Mouse (Mus musculus) CH12.LX (cell line): ENCODE results near the gene Srsf9. TPM values are rescaled to one million over a fixed set of nuclear protein-coding genes. Genes with fewer than 3 reads are reported as not detected.

Experiments
- DNase-seq: peaks from one replicate; pipeline ENCODE4 v3.0.0-alpha.2; 2013; ENCODE audit errors: extremely low read depth
- H3K27ac ChIP-seq: 2 replicates; pipeline ENCODE4 v1.5.1; 2012; ENCODE audit warnings: low read depth, mild to moderate bottlenecking, control low read depth, moderate library complexity; ENCODE audit not compliant: insufficient read depth
- H3K27me3 ChIP-seq: replicated peaks from 2 replicates; pipeline ENCODE3; 2012; ENCODE audit warnings: inconsistent platforms
- H3K36me3 ChIP-seq, 2 experiments: replicated peaks in 1 of 2; 2 replicates each; pipeline versions ENCODE3 to v1.6.1; 2012; ENCODE audit warnings: inconsistent platforms in 1 of 2, low read length in 1 of 2, mild to moderate bottlenecking in 1 of 2, mixed read lengths in 1 of 2, moderate library complexity in 1 of 2; ENCODE audit not compliant: control insufficient read depth in 1 of 2, insufficient read depth in 1 of 2
- H3K4me1 ChIP-seq, 2 experiments: 2 replicates each; pipeline ENCODE4 v1.6.1; 2012; ENCODE audit warnings: inconsistent platforms in 1 of 2, moderate library complexity in 1 of 2; ENCODE audit not compliant: insufficient read depth in 2 of 2, control insufficient read depth in 1 of 2
- H3K4me2 ChIP-seq: 2 replicates; pipeline ENCODE4 v1.6.1; 2012; ENCODE audit warnings: low read depth, mild to moderate bottlenecking, control low read depth; ENCODE audit not compliant: poor library complexity, insufficient read depth, severe bottlenecking
- H3K4me3 ChIP-seq, 3 experiments: fragments of 150-350 bp in 1 of 3; sonication (generic) in 1 of 3; replicated peaks in 1 of 3; 2 replicates each; pipeline versions ENCODE3 to v1.5.1; 2011 to 2012; ENCODE audit warnings: low read depth in 2 of 3, low read length in 2 of 3, mild to moderate bottlenecking in 2 of 3, moderate library complexity in 2 of 3, control low read depth in 1 of 3, improper control_type of control experiment in 1 of 3, inconsistent platforms in 1 of 3, mixed read lengths in 1 of 3; ENCODE audit not compliant: poor library complexity in 1 of 3
- H3K79me2 ChIP-seq: replicated peaks from 2 replicates; pipeline ENCODE4 v1.6.1; 2012; ENCODE audit warnings: mild to moderate bottlenecking, moderate library complexity; ENCODE audit not compliant: control insufficient read depth, poor library complexity, insufficient read depth, severe bottlenecking; ENCODE audit errors: extremely low read depth
- H3K9ac ChIP-seq: 2 replicates; pipeline ENCODE4 v1.6.1; 2012; ENCODE audit warnings: low read depth, mild to moderate bottlenecking, control low read depth, moderate library complexity; ENCODE audit not compliant: insufficient read depth
- H3K9me3 ChIP-seq: replicated peaks from 2 replicates; pipeline ENCODE3; 2012; ENCODE audit warnings: low read length, inconsistent platforms, mixed read lengths
- BHLHE40 ChIP-seq: IDR thresholded peaks from 2 replicates; pipeline ENCODE4 v1.6.1; 2011; ENCODE audit warnings: mild to moderate bottlenecking, low read depth, low read length, improper control_type of control experiment
- CHD1 ChIP-seq: IDR thresholded peaks from 2 replicates; pipeline ENCODE4 v1.6.1; 2012; ENCODE audit warnings: low read depth, low read length, improper control_type of control experiment, inconsistent platforms
- CHD2 ChIP-seq: IDR thresholded peaks from 2 replicates; pipeline ENCODE4 v1.6.1; 2011; ENCODE audit warnings: low read length, improper control_type of control experiment
- CTCF ChIP-seq, 2 experiments: IDR thresholded peaks in 1 of 2; conservative IDR thresholded peaks in 1 of 2; 2 replicates each; pipeline ENCODE4 v1.5.1; 2011 to 2012; ENCODE audit warnings: low read depth in 2 of 2, low read length in 2 of 2, improper control_type of control experiment in 1 of 2, inconsistent platforms in 1 of 2, mild to moderate bottlenecking in 1 of 2, moderate library complexity in 1 of 2
- E2F4 ChIP-seq: IDR thresholded peaks from 2 replicates; pipeline ENCODE4 v1.6.1; 2011; ENCODE audit warnings: low read depth, low read length, improper control_type of control experiment; ENCODE audit not compliant: insufficient replicate concordance
- ELF1 ChIP-seq: IDR thresholded peaks from 2 replicates; pipeline ENCODE4 v1.6.1; 2014; ENCODE audit warnings: low read depth, mild to moderate bottlenecking, inconsistent platforms, low read length, improper control_type of control experiment
- EP300 ChIP-seq: IDR thresholded peaks from 2 replicates; pipeline ENCODE4 v1.6.1; 2011; ENCODE audit warnings: low read length, improper control_type of control experiment
- ETS1 ChIP-seq: conservative IDR thresholded peaks from 2 replicates; pipeline ENCODE4 v1.6.1; 2012; ENCODE audit warnings: low read depth, mild to moderate bottlenecking, inconsistent platforms, low read length, improper control_type of control experiment, moderate library complexity
- GABPA ChIP-seq: IDR thresholded peaks from 2 replicates; pipeline ENCODE4 v1.6.1; 2012; ENCODE audit warnings: low read depth, low read length, improper control_type of control experiment, inconsistent platforms; ENCODE audit not compliant: insufficient replicate concordance
- HCFC1 ChIP-seq: IDR thresholded peaks from 2 replicates; pipeline ENCODE4 v1.6.1; 2012; ENCODE audit warnings: low read depth, mild to moderate bottlenecking, inconsistent platforms, low read length, improper control_type of control experiment
- IRF4 ChIP-seq: IDR thresholded peaks from 2 replicates; pipeline ENCODE4 v1.6.1; 2014; ENCODE audit warnings: low read depth, mild to moderate bottlenecking, inconsistent platforms, low read length, improper control_type of control experiment
- JUN ChIP-seq: IDR thresholded peaks from 2 replicates; pipeline ENCODE4 v1.6.1; 2011; ENCODE audit warnings: low read depth, mild to moderate bottlenecking, low read length, improper control_type of control experiment, moderate library complexity; ENCODE audit not compliant: insufficient read depth
- JUND ChIP-seq: conservative IDR thresholded peaks from 2 replicates; pipeline ENCODE4 v1.6.1; 2011; ENCODE audit warnings: low read depth, low read length, improper control_type of control experiment
- KAT2A ChIP-seq: IDR thresholded peaks from 2 replicates; pipeline ENCODE4 v1.6.1; 2012; ENCODE audit warnings: low read length, improper control_type of control experiment, inconsistent platforms; ENCODE audit not compliant: insufficient replicate concordance
- MAFK ChIP-seq: IDR thresholded peaks from 2 replicates; pipeline ENCODE4 v1.6.1; 2011; ENCODE audit warnings: low read length, improper control_type of control experiment; ENCODE audit not compliant: insufficient replicate concordance
- MAX ChIP-seq: IDR thresholded peaks from 2 replicates; pipeline ENCODE4 v1.6.1; 2011; ENCODE audit warnings: low read length, improper control_type of control experiment
- MAZ ChIP-seq: IDR thresholded peaks from 2 replicates; pipeline ENCODE4 v1.6.1; 2012; ENCODE audit warnings: low read depth, mild to moderate bottlenecking, inconsistent platforms, low read length, improper control_type of control experiment, moderate library complexity
- MEF2A ChIP-seq: IDR thresholded peaks from 2 replicates; pipeline ENCODE4 v1.6.1; 2014; ENCODE audit warnings: low read depth, mild to moderate bottlenecking, inconsistent platforms, low read length, improper control_type of control experiment, borderline replicate concordance
- MXI1 ChIP-seq: IDR thresholded peaks from 2 replicates; pipeline ENCODE4 v1.6.1; 2011; ENCODE audit warnings: mild to moderate bottlenecking, low read depth, low read length, improper control_type of control experiment
- MYC ChIP-seq: IDR thresholded peaks from 2 replicates; pipeline ENCODE4 v1.6.1; 2011; ENCODE audit warnings: low read depth, mild to moderate bottlenecking, improper control_type of control experiment, low read length
- NELFE ChIP-seq: IDR thresholded peaks from 2 replicates; pipeline ENCODE4 v1.6.1; 2011; ENCODE audit warnings: low read depth, low read length, improper control_type of control experiment
- NRF1 ChIP-seq: IDR thresholded peaks from 2 replicates; pipeline ENCODE4 v1.6.1; 2014; ENCODE audit warnings: low read depth, mild to moderate bottlenecking, inconsistent platforms, low read length, improper control_type of control experiment, moderate library complexity
- PAX5 ChIP-seq: IDR thresholded peaks from 2 replicates; pipeline ENCODE4 v1.6.1; 2012; ENCODE audit warnings: low read length, inconsistent platforms, mixed read lengths
- POLR2A ChIP-seq: IDR thresholded peaks from 2 replicates; pipeline ENCODE4 v1.6.1; 2011; ENCODE audit warnings: low read depth, mild to moderate bottlenecking, improper control_type of control experiment, low read length
- POLR2AphosphoS2 ChIP-seq: IDR thresholded peaks from 2 replicates; pipeline ENCODE4 v1.6.1; 2011; ENCODE audit warnings: low read depth, low read length, improper control_type of control experiment
- RAD21 ChIP-seq: IDR thresholded peaks from 2 replicates; pipeline ENCODE4 v1.6.1; 2011; ENCODE audit warnings: low read depth, mild to moderate bottlenecking, low read length, improper control_type of control experiment, moderate library complexity
- RCOR1 ChIP-seq: conservative IDR thresholded peaks from 2 replicates; pipeline ENCODE4 v1.6.1; 2012; ENCODE audit warnings: low read depth, mild to moderate bottlenecking, inconsistent platforms, low read length, improper control_type of control experiment
- SIN3A ChIP-seq: IDR thresholded peaks from 2 replicates; pipeline ENCODE4 v1.6.1; 2012; ENCODE audit warnings: low read length, improper control_type of control experiment, inconsistent platforms
- SMC3 ChIP-seq: IDR thresholded peaks from 2 replicates; pipeline ENCODE4 v1.6.1; 2011; ENCODE audit warnings: low read depth, low read length, improper control_type of control experiment
- TBP ChIP-seq: conservative IDR thresholded peaks from 2 replicates; pipeline ENCODE4 v1.6.1; 2011; ENCODE audit warnings: low read depth, low read length, improper control_type of control experiment
- TCF12 ChIP-seq: IDR thresholded peaks from 2 replicates; pipeline ENCODE4 v1.6.1; 2014; ENCODE audit warnings: low read depth, mild to moderate bottlenecking, inconsistent platforms, low read length, improper control_type of control experiment
- UBTF ChIP-seq: IDR thresholded peaks from 2 replicates; pipeline ENCODE4 v1.6.1; 2012; ENCODE audit warnings: low read depth, mild to moderate bottlenecking, inconsistent platforms, low read length, improper control_type of control experiment, moderate library complexity
- USF1 ChIP-seq: IDR thresholded peaks from 2 replicates; pipeline ENCODE4 v1.6.1; 2014; ENCODE audit warnings: low read depth, mild to moderate bottlenecking, inconsistent platforms, low read length, improper control_type of control experiment
- USF2 ChIP-seq: conservative IDR thresholded peaks from 2 replicates; pipeline ENCODE4 v1.6.1; 2011; ENCODE audit warnings: low read depth, low read length, improper control_type of control experiment
- ZC3H11A ChIP-seq: IDR thresholded peaks from 2 replicates; pipeline ENCODE4 v1.6.1; 2012; ENCODE audit warnings: low read depth, mild to moderate bottlenecking, inconsistent platforms, low read length, improper control_type of control experiment
- ZKSCAN1 ChIP-seq: IDR thresholded peaks from 2 replicates; pipeline ENCODE4 v1.6.1; 2012; ENCODE audit warnings: low read depth, inconsistent platforms, low read length, improper control_type of control experiment, borderline replicate concordance
- ZMIZ1 ChIP-seq: IDR thresholded peaks from 2 replicates; pipeline ENCODE4 v1.6.1; 2012; ENCODE audit warnings: low read depth, mild to moderate bottlenecking, inconsistent platforms, low read length, improper control_type of control experiment
- ZNF384 ChIP-seq: IDR thresholded peaks from 2 replicates; pipeline ENCODE4 v1.6.1; 2012; ENCODE audit warnings: low read depth, low read length, improper control_type of control experiment, inconsistent platforms
- dilution Hi-C: fragments of 300-500 bp; cut with MboI; formaldehyde crosslinking; loops from 2 replicates; pipeline ENCODE4 v1.14.3; 2020; ENCODE audit warnings: low sequenced_read_pairs; ENCODE audit not compliant: extremely low pct_unique_long_range_greater_than_20kb, extremely low pct_ligation_motif_present
- in situ Hi-C: fragments of 300-500 bp; cut with MboI; formaldehyde crosslinking; loops from 3 replicates; pipeline ENCODE4 v1.14.3; 2019; ENCODE audit warnings: low sequenced_read_pairs, low pct_ligation_motif_present, low pct_unique_long_range_greater_than_20kb, mixed read lengths
- polyA plus RNA-seq: library from polyadenylated mRNA; unstranded; fragments of >175 nt; gene quantifications from 2 replicates; pipeline ENCODE4 v1.2.1, GENCODE M21; 2012; ENCODE audit warnings: low read depth; ENCODE audit not compliant: insufficient read length
- total RNA-seq, 2 experiments: library from RNA; depleted of rRNA; stranded (reverse); fragments of 300-350 nt in 1 of 2; fragments of >200 nt in 1 of 2; gene quantifications; 2 replicates each; pipeline ENCODE4 v1.2.3; 2012 to 2014

The Srsf9 gene
- total and polyA plus RNA-seq, 3 experiments, result 73.4 to 130 (median 117) TPM

- Histone ChIP-seq H3K9ac (peak overlapping the region; percentile 88), H3K9me3 (no peaks in the 10 kb centered on the region), H3K4me1 (peaks cover 8 to 12% of the 10 kb centered on the region in 2 experiments), H3K4me3 (peak overlapping the region; percentile 68 to 76 (median 74)), H3K27ac (no peak overlapping the region), H3K36me3 (peaks cover 2 to 16% of the 10 kb centered on the region in 2 experiments), H3K79me2 (peaks cover 10% of the 10 kb centered on the region)
- dilution Hi-C loops, result no loop called here
- in situ Hi-C loops, result no loop called here
- peak; percentile 83 for DNase-seq
- no peak for TF ChIP-seq MAFK
- no peak for TF ChIP-seq RCOR1
- no peak for TF ChIP-seq ZKSCAN1
- no peak for TF ChIP-seq KAT2A
- TF ChIP-seq TCF12, result peak; percentile 62; the same call in 1 of the 2 replicates
- no peak for TF ChIP-seq USF1
- TF ChIP-seq POLR2A, result peak; percentile 69
- TF ChIP-seq USF2, result no peak
- TF ChIP-seq POLR2AphosphoS2, result no peak
- peak; percentile 29; the same call in 1 of the 2 replicates for TF ChIP-seq NELFE
- TF ChIP-seq SIN3A, result peak; percentile 76
- peak; percentile 79 to 95 for TF ChIP-seq CTCF (conservative IDR thresholded peaks at IDR 0.05 in 1 of 2, IDR thresholded peaks at IDR 0.05 in 1 of 2; ENCODE audit: low read depth in 2 of 2, low read length in 2 of 2)
- TF ChIP-seq ETS1, result no peak
- TF ChIP-seq MXI1, result peak; percentile 80; the same call in 1 of the 2 replicates
- TF ChIP-seq EP300, result no peak
- peak; percentile 92 for TF ChIP-seq SMC3
- TF ChIP-seq PAX5, result no peak
- TF ChIP-seq UBTF, result no peak
- TF ChIP-seq ZC3H11A, result peak; percentile 39
- TF ChIP-seq ZNF384, result no peak
- TF ChIP-seq MYC, result no peak; the same call in 1 of the 2 replicates
- TF ChIP-seq ELF1, result no peak; the same call in none of the 2 replicates
- TF ChIP-seq GABPA, result no peak
- no peak for TF ChIP-seq MEF2A
- TF ChIP-seq CHD2, result no peak
- no peak for TF ChIP-seq ZMIZ1
- no peak for TF ChIP-seq JUN
- TF ChIP-seq BHLHE40, result peak; percentile 32; the same call in 1 of the 2 replicates
- no peak for TF ChIP-seq CHD1
- no peak; the same call in 1 of the 2 replicates for TF ChIP-seq MAZ
- peak; percentile 58; the same call in 1 of the 2 replicates for TF ChIP-seq IRF4
- TF ChIP-seq JUND, result no peak
- 0 out of 2 replicates have a peak, but pooled peaks have one; percentile 26 for TF ChIP-seq TBP
- no peak for TF ChIP-seq E2F4
- peak; percentile 85 for TF ChIP-seq RAD21
- TF ChIP-seq MAX, result peak; percentile 63
- no peak for TF ChIP-seq HCFC1
- no peak for TF ChIP-seq NRF1
- TF ChIP-seq, all 38 proteins: peak for 13
- Histone ChIP-seq H3K27me3 (no peaks in the 10 kb centered on the region), H3K4me2 (peak overlapping the region; percentile 97)
Observed at GRCm38 (mm10) chr5:115358872-115359271, 31.9 kb downstream of the Srsf9 start.
